Mouse (Mus musculus) midbrain, embryonic 16.5 days (tissue): ENCODE measurements around the gene Pign. TPM values are rescaled to one million over a fixed set of nuclear protein-coding genes. Genes with fewer than 3 reads are reported as not detected.

Source experiments
- ATAC-seq: fragments of 200-750 bp; cut with Nextera tagmentation; 2 replicates; pipeline ENCODE4 v1.8.0; 2017; ENCODE audit warnings: moderate TSS enrichment
- H3K27ac ChIP-seq: fragments of 300-500 bp; sonication (generic); 2 replicates; pipeline ENCODE4 v1.5.1; 2014; ENCODE audit warnings: mild to moderate bottlenecking, low read length, mixed read lengths
- H3K27me3 ChIP-seq: fragments of 300-500 bp; sonication (generic); 2 replicates; pipeline ENCODE4 v1.6.1; 2014; ENCODE audit warnings: low read depth, low read length, mixed read lengths; ENCODE audit not compliant: control insufficient read depth, insufficient read depth
- H3K36me3 ChIP-seq: fragments of 300-500 bp; sonication (generic); 2 replicates; pipeline ENCODE4 v1.6.1; 2014; ENCODE audit warnings: mild to moderate bottlenecking, low read length, moderate library complexity, mixed read lengths; ENCODE audit not compliant: control insufficient read depth, insufficient read depth
- H3K4me1 ChIP-seq: fragments of 300-500 bp; sonication (generic); 2 replicates; pipeline ENCODE4 v1.6.1; 2014; ENCODE audit warnings: mild to moderate bottlenecking, low read length, mixed read lengths; ENCODE audit not compliant: control insufficient read depth, insufficient read depth
- H3K4me2 ChIP-seq: fragments of 300-500 bp; sonication (generic); 2 replicates; pipeline ENCODE4 v1.6.1; 2014; ENCODE audit warnings: mild to moderate bottlenecking, low read length, mixed read lengths
- H3K4me3 ChIP-seq: fragments of 300-500 bp; sonication (generic); 2 replicates; pipeline ENCODE4 v1.5.1; 2014; ENCODE audit warnings: low read depth, mild to moderate bottlenecking, low read length, moderate library complexity, mixed read lengths
- H3K9ac ChIP-seq: fragments of 300-500 bp; sonication (generic); 2 replicates; pipeline ENCODE4 v1.6.1; 2014; ENCODE audit warnings: low read depth, low read length, mixed read lengths
- H3K9me3 ChIP-seq: fragments of 300-500 bp; sonication (generic); replicated peaks from 2 replicates; pipeline ENCODE4 v1.6.1; 2014; ENCODE audit warnings: mild to moderate bottlenecking, low read length, mixed read lengths; ENCODE audit not compliant: control insufficient read depth, poor library complexity, severe bottlenecking
- WGBS: fragments of 180-500 bp; shearing (Covaris S2); extraction: QIAGEN DNeasy Blood & Tissue Kit; methylation state at CpG from one replicate; pipeline ENCODE4 v1.1.7; 2014; 5-methylcytosine and 5-hydroxymethylcytosine counted together
- polyA plus RNA-seq: library from polyadenylated mRNA; unstranded; fragments of >200 nt; fragmentation: Nextera tagmentation; extraction: Ambion mirVana; gene quantifications from 2 replicates; pipeline ENCODE4 v1.2.1, GENCODE M21; 2015

Gene Pign
- polyA plus RNA-seq, 1 experiment from 2014 or later = 8.1 TPM

DNA sequence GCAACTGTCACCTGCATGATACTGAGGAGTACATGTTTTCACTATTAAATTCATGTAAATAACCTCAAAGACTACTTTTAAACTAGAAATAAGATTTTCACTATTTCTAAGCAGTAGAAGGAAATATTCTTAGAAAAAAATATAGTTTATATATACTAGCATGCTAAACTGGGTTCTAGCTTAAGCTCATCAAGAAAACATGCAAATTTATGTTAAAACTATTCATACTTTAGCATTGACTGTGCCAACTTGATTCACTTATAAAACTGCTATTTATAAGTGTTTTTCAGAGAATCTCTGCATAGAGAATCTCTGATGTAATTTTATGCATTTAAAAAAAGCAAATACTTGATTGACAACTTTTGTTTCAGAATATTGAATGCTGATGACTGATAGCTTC, 113.3 kb downstream of the Pign start:
- Histone ChIP-seq H3K4me3 (no peak overlapping the region), H3K4me1 (no peaks in the 10 kb centered on the region), H3K9me3 (no peaks in the 10 kb centered on the region), H3K4me2 (no peak overlapping the region), H3K27ac (no peak overlapping the region), H3K27me3 (no peaks in the 10 kb centered on the region), H3K36me3 (peaks cover 3% of the 10 kb centered on the region; the same call in 1 of the 2 replicates), H3K9ac (no peak overlapping the region)
- no peak for ATAC-seq

DNA sequence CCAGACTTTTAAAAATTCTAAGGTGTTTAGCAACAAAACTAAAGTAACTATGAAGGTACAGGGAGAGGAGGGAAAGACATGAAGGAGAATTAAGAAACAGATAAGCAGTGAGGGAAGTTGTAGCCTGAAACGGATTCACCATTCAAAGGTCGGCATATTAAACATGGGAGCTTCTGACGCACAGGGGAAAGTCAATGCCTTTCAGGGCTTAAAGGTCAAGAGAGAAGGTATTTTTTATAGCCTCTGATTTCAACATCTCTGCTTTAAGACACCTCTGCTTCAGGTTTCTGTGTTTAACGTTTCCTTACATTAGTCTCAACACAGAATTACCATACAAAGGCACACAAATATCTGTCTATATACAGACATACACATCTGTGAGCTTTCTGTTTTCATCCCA, 113.8 kb downstream of the Pign start:
- peaks cover 3% of the 10 kb centered on the region; the same call in 1 of the 2 replicates for H3K36me3 ChIP-seq

DNA sequence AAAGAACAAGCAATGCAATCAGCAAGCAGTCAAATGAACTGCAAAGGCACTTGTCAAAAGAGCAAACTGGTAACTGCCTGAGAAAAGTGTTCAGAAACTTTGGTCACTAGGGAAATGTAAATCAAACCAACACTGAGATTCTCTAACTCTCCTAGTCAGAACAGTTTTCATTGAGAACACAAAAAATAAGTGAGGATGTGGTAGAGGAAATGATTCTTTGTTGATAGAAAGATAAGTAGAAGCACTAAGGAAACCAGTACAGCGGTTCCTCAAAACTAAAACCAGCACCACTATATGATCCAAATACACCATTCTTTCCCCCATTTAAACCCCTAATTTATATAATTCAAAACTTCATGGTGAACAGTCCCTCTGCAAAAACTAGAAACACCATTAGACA, 120.4 kb downstream of the Pign start:
- no peak for ATAC-seq
- 96% methylated on average over 1 of the region's 1 CpGs for WGBS
- Histone ChIP-seq H3K9ac (no peak overlapping the region), H3K4me2 (no peak overlapping the region), H3K36me3 (peaks cover 10% of the 10 kb centered on the region), H3K27me3 (no peaks in the 10 kb centered on the region), H3K4me3 (no peak overlapping the region), H3K9me3 (no peaks in the 10 kb centered on the region; the same call in none of the 2 replicates), H3K27ac (no peak overlapping the region), H3K4me1 (no peaks in the 10 kb centered on the region)

More for the DNA sequence above, 113.8 kb downstream of the Pign start:
- H3K27me3 ChIP-seq = no peaks in the 10 kb centered on the region
- no peaks in the 10 kb centered on the region for H3K9me3 ChIP-seq
- 87% methylated on average over 4 of the region's 4 CpGs for WGBS
- no peak for ATAC-seq
- no peak overlapping the region for H3K9ac ChIP-seq
- H3K4me3 ChIP-seq = no peak overlapping the region
- no peak overlapping the region for H3K4me2 ChIP-seq
- H3K27ac ChIP-seq = no peak overlapping the region
- H3K4me1 ChIP-seq = no peaks in the 10 kb centered on the region

DNA sequence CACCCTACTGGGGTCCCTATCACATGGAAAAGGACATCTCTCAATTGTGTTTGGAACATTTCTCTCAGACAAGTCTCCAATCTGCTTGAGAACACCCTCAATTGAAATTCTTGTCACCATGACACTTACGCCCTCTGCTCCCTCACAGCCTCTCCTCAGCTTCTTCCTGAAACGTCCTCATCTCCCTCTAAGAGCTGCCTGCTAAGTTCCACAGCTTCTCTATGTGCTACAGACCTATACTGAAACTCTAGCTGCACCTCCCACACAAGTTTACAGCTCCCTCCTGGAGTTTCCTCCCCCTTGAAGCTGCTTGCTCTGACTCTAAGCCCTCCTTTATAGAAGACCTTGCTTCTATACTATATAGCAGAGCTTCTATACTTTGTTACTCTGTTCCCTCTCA, 139.7 kb downstream of the Pign start:
- no peak overlapping the region for H3K4me2 ChIP-seq
- 0 out of 2 replicates have a peak, but pooled peaks cover 3% of the 10 kb centered on the region for H3K36me3 ChIP-seq
- no peak overlapping the region for H3K27ac ChIP-seq
- H3K4me1 ChIP-seq = no peaks in the 10 kb centered on the region
- 52% methylated on average over 2 of the region's 2 CpGs for WGBS
- H3K4me3 ChIP-seq = no peak overlapping the region
- H3K27me3 ChIP-seq = no peaks in the 10 kb centered on the region
- no peak overlapping the region for H3K9ac ChIP-seq
- no peaks in the 10 kb centered on the region for H3K9me3 ChIP-seq
- ATAC-seq = no peak

DNA sequence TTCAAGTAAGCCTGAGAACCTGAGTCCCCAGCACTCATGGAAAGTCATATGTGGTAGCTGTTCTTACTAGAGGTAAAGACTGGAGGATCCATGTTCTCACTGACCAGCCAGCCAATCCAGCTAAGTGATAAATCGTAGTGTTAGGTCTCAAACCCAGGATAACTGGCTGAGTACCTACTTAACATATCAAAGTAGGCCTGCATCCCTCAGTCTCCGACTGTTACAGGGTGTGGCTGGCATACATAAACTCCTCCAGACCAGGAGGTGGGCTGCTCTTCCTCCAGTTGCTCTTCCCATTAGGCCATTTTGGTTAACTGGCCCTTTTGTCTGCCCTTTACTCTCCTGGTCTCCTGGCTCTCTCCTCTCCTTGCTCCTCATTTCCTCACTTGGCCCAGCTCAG, 141.2 kb downstream of the Pign start:
- 68% methylated on average over 2 of the region's 2 CpGs for WGBS

DNA sequence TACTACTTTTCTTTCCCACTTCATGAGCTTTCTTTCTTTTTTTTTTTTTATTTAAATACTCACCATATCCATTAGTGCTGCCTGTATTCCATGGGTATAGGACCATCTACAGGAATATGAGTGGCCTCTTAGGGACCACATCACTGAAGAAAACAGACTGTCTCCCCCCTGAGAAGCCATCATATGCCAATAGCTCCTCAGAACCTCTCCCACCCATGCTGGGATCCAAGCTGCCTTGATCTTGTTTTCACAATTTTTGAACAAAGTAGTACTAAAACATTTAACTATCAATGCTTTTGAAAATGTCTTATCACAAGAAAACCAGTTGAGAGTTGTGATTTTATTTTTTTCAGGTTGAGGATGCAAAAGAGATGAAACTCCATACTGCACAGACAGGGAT, 145.4 kb downstream of the Pign start:
- no peak overlapping the region for H3K9ac ChIP-seq
- no peak overlapping the region for H3K4me3 ChIP-seq
- H3K9me3 ChIP-seq = no peaks in the 10 kb centered on the region
- no peaks in the 10 kb centered on the region for H3K27me3 ChIP-seq
- ATAC-seq = no peak
- no peak overlapping the region for H3K4me2 ChIP-seq
- no peaks in the 10 kb centered on the region for H3K36me3 ChIP-seq
- no peak overlapping the region for H3K27ac ChIP-seq
- no peaks in the 10 kb centered on the region for H3K4me1 ChIP-seq

More for the DNA sequence above, 141.2 kb downstream of the Pign start:
- no peak for ATAC-seq
- Histone ChIP-seq H3K27me3 (no peaks in the 10 kb centered on the region), H3K4me3 (no peak overlapping the region), H3K9me3 (no peaks in the 10 kb centered on the region), H3K27ac (no peak overlapping the region), H3K4me2 (no peak overlapping the region), H3K4me1 (no peaks in the 10 kb centered on the region), H3K9ac (no peak overlapping the region), H3K36me3 (no peaks in the 10 kb centered on the region)

DNA sequence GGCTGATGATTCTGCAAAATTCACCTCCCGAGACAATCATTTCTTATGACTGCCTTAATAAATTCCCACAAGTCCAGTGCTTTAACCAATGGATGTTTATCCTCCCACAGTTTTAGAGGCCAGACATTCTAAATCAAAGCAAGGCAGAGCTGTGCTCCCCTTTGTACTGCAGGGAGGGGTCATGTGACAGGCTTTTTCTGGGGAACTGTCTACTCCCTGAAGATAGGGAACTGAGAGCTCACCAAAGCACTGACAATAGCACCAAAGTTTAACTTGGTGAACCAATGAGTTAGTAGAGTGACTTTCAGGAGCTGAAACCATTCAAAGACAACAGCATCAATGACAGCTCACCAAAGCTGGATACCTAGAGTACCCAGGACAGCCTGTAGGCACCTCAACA, 156.4 kb downstream of the Pign start:
- Histone ChIP-seq H3K4me2 (no peak overlapping the region), H3K4me1 (no peaks in the 10 kb centered on the region), H3K27me3 (no peaks in the 10 kb centered on the region), H3K9me3 (no peaks in the 10 kb centered on the region), H3K36me3 (no peaks in the 10 kb centered on the region), H3K27ac (no peak overlapping the region), H3K4me3 (no peak overlapping the region), H3K9ac (no peak overlapping the region)
- no peak for ATAC-seq
- WGBS = 96% methylated on average over 1 of the region's 1 CpGs

DNA sequence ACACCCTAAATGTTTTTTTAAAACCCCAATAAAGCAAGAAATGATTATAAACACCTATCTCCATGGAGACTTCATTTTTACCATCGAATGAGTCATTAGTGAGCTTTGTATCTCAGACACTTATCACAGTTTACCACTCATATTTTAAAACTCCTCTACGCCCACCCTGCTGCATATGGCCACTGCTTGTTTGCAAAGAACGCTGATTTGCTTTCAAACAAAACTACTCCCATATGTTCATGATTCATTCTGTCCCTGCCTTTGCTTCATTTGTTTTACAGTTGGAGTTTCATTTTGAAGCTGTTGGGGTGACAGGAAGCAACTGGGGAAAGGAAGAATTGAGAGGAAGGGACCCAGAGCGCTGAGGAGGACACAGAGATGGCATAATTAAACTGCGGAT, 170.9 kb downstream of the Pign start:
- Histone ChIP-seq H3K4me1 (no peaks in the 10 kb centered on the region), H3K4me2 (no peak overlapping the region), H3K9ac (no peak overlapping the region), H3K4me3 (no peak overlapping the region), H3K9me3 (no peaks in the 10 kb centered on the region), H3K27me3 (no peaks in the 10 kb centered on the region), H3K27ac (no peak overlapping the region), H3K36me3 (no peaks in the 10 kb centered on the region)
- no peak for ATAC-seq
- WGBS = 80% methylated on average over 5 of the region's 5 CpGs

DNA sequence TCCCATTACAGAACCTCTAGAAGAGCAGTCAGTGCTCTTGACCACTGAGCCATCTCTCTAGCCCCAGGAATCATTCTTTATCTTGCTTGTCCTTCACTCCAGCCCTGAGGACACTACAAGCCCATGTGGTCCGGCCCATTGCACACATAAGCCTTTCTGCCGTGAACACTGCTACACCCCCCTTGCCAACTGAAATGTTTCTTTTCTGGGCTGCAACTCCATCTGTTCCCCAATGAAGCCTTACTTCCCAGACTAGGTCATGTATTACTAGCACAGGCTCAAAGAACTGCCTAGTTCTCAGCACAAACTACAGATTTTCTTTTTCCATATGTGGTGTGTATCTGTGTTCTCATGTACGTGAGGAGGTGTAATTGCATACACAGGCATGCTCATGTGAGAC, 174.0 kb downstream of the Pign start:
- Histone ChIP-seq H3K27ac (no peak overlapping the region), H3K9ac (no peak overlapping the region), H3K27me3 (no peaks in the 10 kb centered on the region), H3K36me3 (no peaks in the 10 kb centered on the region), H3K4me3 (no peak overlapping the region), H3K4me1 (no peaks in the 10 kb centered on the region), H3K9me3 (no peaks in the 10 kb centered on the region), H3K4me2 (no peak overlapping the region)
- 89% methylated on average over 3 of the region's 3 CpGs for WGBS
- no peak for ATAC-seq

DNA sequence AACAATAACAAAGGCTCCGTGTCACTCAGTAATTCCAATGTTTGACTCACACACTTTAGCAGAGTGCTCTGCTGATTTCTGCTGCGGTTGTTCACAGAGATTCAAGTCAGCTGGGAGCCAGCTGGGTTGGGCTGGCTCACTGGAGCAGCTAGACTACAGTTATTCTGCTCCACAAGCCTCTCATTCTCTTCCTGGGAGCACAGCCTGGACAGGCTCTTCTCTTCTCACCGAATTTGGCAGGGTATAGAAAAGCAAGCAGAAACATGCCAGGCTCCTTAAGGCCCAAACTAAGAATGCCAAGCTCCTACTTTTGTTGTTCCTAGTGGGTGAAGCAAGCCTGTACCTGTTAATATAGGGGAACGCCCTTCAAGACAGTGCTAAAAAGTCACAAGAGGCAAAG, 176.4 kb downstream of the Pign start:
- Histone ChIP-seq H3K4me3 (no peak overlapping the region), H3K4me2 (no peak overlapping the region), H3K4me1 (no peaks in the 10 kb centered on the region), H3K36me3 (no peaks in the 10 kb centered on the region), H3K9me3 (no peaks in the 10 kb centered on the region), H3K27me3 (no peaks in the 10 kb centered on the region), H3K27ac (no peak overlapping the region), H3K9ac (no peak overlapping the region)
- ATAC-seq = no peak
- WGBS = 65% methylated on average over 4 of the region's 4 CpGs
